Mouse (Mus musculus) liver, embryonic 14.5 days (tissue): ENCODE measurements around the gene Bpifb5.

Experiments used
- CTCF ChIP-seq: IDR thresholded peaks from 2 replicates; pipeline ENCODE4 v1.5.1; 2016; ENCODE audit warnings: antibody characterized with exemption, low read depth, control low read depth
- EP300 ChIP-seq: IDR thresholded peaks from 2 replicates; pipeline ENCODE4 v1.6.1; 2016; ENCODE audit warnings: antibody characterized with exemption, low read depth

GRCm38 (mm10) chr2:154223265-154223916 is at the start of gene Bpifb5:
- TF ChIP-seq CTCF = no peak
- TF ChIP-seq EP300 = no peak
